Mouse (Mus musculus) Muller cell, postnatal 12 days (primary cell): Measurements from ENCODE around the gene Nrxn3.

Experiments used
- DNase-seq: peaks from one replicate; pipeline ENCODE4 v3.0.0-alpha.2; 2015; ENCODE audit errors: inconsistent ontology term

Nrxn3 gene

DNA sequence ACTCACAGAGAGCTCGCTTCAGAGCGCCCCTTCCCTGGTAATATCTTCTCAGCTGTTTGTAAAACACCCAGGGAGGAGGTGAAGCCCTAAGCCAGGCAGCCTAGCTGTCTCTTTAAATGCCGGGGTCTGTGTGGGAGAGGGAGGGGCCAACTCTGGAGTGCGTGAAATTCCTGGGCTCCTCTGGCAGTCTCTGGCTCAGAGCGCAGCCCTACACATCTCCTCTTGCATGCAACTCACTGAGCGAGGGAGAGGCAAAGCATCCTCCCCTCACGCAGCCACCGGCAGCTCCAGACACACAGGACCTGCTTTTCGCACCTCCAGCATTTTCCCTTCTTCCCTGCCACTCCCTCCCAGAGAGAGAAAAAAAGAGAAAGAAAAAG, at the start of gene Nrxn3:
Nrxn3 (plus strand) TSS at position 186 of the 380 bp plus-strand sequence.
- peak; percentile 82 for DNase-seq

DNA sequence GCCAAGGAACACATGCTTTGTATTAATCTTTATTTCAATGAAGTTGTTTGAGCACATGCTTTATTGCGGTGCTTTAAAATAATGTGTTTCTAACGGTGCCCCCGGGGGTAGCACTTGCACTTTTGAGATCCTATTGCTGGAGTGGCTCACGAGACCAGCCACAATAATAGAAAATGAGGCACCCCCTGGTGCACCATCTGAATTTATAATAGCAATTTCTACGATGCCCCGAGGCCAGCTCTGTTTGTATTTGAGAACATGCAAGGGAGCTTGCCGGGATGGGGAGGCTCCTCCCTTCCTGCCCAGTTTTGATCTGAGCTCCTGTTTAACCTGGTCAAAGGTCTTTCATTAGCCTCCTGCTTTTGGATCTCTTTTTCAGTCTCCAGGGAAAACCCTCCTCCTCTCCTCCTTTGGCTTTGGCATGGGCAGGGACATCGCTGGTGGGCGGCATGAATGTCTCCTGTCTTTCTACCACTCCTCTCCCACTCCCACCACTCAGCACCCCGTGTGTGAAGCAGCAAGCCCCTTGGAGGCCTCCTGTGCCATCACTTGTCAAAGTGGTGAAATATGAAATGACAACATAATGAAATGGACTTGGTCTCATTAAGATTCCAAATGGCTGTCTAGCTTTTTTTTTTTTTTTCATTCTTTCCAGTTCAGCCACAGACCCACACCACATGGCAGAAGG, 18.4 kb upstream of the Nrxn3 start:
- DNase-seq: no peak

DNA sequence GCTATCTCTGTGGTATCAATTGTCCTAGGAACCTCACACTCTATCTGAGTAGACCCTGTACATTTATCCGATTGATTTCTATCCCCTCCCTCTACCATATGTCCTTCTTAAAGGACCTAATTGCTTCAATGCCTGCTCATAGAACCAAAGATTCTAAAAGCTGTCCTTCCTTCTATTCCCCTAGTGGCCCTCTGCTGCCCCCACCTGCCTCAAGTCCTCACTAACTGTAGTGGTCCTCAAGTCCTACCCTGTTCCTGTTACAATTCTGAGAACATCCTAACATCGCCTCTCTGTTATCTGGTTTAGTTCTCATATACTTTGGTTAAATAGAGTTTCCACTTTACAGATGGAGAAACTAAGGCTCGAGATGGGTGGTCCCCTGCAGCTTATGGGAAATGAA, 16.7 kb upstream of the Nrxn3 start:
- no peak for DNase-seq

DNA sequence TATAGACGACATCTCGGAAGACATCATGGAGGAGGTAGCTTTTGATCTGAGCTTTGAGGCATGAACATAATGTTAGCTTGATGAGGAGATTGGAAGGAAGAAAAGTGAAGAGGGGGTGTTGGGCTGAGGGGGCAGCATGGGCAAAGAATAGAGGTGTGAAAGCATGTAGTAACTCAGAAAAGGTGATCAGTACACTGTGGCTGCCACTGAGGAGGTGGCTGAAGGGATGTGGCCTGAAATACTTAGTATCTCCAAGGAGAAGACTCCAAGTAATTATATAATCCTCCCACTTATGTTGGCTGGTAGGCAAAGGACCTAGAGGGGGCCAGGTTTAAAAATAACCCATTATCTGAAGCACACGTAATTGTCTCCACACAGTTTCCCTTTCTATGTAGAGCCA, 14.9 kb upstream of the Nrxn3 start:
- no peak for DNase-seq

DNA sequence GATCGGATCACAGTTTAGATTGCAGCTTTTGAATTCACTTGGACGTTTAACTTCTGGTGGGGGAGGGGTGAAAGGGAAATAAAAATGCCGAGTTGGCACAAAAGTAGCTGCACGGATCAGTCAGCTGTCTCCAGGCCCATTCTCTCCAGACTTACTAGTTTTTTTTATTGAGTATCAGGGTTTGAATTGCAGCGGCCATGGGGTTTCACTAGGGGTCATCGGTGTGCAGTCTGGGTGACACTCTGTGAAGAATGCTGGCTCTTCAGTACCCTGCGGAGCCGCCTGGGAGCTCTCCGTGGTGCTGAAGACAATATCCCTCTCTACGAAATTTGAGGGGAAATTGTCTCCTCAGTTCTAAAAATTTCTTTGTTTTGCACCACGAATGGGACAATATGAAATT, 13.5 kb upstream of the Nrxn3 start:
- DNase-seq: peak; percentile 71

DNA sequence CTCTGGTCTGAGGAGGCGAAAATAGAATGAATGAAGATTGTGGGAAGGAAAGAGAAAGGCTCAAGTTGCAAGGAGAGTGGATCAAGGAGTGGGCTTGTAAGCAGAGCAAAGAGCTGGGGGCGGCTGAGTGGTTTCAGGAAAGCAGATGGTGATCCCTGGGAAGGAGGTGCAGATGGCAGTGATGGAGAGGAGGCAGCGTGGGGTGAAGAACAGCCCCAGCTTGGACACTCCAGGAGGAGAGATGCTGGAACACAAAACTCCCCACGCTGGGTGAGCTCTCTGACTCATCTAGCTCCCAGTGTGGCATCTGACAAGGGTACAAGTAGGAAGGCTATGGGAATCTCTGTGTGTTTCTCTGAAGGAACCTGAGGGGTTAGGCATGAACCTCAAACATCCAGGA, 9.2 kb upstream of the Nrxn3 start:
- DNase-seq: no peak

DNA sequence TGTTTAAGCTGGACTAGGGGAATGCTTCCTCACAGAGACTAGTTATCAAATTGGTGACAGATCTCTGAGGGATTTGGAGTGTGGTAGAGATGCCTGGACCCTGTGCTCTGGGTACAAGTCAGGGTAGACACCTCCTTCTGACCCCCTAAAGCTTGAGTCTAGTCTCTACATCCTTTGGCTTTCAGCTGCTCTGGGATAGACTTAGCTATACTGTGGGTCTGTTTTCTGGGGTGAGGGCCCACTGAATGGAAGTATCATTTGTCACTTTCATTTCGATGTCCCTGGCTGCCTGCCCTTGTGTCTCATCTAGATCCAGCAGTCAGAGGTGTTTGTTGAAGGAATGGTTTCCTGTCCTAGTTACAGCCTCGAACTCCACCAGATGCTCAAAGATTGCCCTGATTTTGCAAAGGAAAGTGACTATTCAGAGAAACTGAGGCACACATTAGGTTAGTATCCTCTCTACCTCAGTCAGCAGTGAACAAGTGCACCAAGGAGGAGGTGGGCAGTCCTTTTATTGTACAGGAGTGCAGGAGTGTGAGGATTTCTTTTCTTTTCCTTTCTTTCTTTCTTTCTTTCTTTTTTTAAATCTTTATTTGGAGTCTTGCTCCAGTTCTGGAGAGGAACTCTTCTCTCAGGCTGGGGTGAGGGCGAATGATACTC, 515 bp upstream of the Nrxn3 start:
- DNase-seq: no peak

DNA sequence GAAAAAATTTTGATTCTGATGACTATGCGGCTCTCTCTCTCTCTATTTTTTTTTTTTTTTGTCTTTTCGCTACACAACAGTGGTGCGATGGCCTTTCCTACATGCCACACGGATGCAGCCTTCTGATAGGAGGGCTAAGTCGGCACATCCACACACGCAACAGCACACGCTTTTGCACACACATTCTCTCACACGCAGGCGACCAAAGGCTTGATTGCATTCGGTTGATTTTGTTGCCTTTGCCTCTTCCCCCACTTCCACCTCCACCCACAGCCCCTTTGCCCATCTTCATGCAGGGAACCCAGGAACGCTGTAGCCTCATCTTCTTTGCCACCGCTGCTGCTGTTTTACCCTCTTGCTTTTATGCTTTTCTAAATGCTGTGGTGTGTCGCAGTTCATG, 3.6 kb downstream of the Nrxn3 start:
- DNase-seq: no peak

DNA sequence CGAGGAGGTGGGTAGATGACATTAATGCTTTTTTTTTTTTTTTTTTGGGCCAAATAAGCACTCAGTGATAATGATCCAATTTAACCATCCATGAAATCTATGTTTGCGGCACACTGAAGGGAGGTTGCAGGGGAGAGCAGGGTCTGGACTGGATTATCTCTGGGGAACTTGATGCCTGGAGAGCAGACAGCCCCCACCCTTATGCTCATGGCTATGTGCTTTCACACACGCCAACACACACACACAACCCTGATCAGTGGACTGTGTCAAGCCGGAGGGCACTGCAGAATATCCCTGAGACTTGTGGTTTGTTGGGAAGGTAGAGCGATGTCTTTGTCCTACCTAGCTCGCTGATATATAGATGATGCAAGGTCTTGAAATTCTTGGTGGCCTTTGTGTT, 4.1 kb downstream of the Nrxn3 start:
- DNase-seq: no peak

DNA sequence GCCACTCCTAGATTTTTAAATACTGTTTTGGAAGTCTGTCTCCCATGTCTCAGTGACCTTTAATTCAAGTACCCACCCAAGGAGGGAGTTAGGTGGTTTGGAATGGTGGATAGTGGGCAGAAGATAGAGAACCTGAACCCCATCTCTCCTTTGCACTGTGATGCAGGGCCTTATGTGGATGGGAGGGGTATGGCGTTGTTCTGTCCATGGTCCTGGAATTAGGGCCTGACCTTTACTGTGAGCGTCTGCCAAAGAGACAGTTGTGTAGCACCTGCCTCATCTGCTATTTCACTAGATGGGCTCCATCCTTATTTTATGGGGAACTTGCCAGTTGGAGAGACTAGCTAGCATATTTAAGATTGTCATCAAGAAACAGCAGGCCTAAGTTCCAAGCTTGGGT, 8.0 kb downstream of the Nrxn3 start:
- DNase-seq: no peak

DNA sequence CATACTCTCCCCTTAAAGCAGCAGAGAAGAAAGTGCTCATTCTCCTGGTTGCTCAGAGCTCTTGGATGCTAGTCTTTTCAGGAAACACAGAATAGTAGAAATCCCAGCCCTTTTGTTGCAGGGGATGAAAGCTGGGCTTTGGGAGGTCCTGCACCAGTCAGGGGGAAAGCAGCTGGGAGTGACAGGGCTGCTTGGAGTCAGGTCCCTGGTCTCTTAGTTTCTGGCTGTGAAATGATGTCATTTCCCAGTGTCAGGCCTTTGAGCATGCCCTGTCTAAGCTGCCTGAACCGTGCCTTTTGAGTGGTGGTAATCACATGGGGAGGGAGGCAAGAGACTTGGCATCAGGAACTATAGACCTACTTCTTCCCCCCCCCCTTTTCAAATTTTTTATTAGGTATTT, 12.4 kb downstream of the Nrxn3 start:
- DNase-seq: no peak

DNA sequence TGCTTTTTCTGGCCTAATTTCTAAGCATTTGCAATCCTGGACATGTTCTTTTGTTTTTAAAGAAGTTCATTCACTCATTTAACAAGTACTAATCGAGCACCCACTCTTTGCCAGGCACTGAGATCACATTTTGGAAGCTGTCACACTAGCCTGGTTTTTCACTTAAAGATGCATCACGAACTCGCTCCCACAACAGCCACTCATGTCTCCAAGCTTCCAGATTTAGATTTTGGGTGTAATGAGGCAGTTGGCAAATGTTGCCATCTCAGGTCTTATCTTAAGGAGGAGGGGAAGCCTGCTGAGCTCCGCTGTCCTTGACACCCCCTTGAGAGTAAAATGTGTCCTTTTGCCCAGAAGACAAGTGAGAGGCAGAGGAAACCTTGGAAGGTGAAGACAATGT, 14.4 kb downstream of the Nrxn3 start:
- no peak for DNase-seq

DNA sequence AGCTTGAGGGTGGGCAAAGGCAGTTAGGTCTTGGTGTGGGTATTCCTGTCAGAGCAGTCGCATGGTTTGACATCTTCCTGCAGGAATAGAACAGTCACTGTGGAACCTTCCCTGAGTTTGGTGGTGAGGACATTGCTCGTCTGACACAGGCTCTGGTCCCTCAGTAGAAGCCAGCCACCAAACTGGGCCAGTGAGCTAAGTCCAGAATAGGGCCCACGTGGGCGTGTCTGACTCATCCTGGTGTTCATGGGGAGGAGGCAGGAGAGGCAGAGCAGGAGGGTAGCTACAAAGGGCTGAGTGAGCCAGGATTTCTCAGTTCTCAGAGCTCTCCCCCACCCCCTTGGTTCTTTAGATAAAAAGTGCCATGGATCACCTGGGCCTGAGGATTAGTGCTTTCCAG, 15.9 kb downstream of the Nrxn3 start:
- peak; percentile 57 for DNase-seq

DNA sequence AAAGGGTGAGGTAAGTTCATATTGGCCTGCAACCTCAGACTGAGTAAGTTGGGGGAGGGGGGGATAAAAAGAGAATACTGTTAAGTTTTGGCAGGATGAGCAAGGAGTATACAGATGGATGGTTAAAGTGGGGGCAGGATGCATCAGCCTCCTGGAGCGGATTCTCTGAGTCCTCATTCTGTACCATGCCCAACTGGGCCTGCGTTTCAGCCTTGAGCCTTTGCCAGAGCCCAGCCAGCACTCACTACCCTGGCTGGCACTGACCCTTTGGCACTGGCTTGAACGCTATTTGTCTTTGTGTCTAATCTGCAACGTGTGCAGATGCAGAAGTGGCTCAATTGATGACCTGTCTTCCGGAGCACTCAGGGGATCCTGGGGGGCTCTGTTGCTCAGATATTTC, 24.1 kb downstream of the Nrxn3 start:
- no peak for DNase-seq

DNA sequence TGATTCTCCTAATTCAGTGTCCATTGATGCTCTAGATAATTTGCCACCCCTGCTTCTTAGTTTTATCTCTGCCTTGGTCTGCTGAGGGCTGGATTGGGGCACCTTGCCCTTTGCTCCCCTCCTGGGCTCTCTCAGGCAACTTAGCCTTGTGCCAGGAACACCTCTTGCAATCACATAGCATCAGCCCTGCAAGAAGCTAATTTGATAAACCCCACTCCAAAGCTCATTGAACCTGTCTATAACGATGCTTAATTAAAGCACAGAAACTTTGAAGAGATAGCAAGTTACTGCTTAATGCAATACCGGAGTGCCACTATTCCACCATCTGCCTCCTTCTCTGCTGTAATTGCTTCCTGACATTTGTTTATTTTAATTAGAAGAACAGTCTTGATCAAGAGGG, 42.1 kb downstream of the Nrxn3 start:
- no peak for DNase-seq

DNA sequence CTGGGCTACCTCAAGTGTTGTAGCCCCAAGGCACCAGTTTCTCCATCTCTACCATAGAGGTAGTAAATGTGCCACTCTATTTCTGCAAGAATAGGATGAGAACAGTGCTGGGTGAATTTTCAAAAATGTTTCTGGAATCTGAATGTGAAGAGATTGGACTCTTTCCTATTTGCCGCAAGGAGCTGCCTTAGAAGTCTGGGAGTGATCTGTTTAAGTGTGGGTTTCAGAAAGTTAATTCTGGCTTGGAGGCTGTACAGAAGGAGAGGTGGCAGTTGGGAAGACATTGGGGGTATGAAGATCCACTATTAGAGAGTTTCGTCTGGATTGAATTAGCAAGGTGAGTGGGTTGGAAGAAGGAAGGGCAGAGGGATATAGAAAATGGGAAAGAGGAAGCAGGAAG, 52.0 kb downstream of the Nrxn3 start:
- DNase-seq: no peak

DNA sequence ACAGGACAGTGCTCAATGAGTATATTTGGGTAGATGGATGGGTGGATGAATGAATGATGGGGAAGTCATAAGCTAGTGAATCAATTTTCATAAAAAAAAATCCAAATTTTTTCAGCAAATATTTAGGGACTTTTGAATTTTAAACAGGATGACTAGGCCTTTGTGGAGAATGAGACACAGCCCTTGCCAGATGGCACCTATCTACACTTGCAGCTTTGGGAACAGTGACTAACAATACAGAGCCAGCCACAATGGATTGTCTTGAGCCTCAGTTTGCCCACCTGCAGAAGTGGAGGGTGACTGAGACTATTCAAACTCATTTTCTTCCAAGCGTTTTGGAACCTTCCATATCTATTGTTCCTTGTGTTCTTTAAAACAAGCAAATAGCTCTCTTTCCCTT, 55.4 kb downstream of the Nrxn3 start:
- DNase-seq: no peak

DNA sequence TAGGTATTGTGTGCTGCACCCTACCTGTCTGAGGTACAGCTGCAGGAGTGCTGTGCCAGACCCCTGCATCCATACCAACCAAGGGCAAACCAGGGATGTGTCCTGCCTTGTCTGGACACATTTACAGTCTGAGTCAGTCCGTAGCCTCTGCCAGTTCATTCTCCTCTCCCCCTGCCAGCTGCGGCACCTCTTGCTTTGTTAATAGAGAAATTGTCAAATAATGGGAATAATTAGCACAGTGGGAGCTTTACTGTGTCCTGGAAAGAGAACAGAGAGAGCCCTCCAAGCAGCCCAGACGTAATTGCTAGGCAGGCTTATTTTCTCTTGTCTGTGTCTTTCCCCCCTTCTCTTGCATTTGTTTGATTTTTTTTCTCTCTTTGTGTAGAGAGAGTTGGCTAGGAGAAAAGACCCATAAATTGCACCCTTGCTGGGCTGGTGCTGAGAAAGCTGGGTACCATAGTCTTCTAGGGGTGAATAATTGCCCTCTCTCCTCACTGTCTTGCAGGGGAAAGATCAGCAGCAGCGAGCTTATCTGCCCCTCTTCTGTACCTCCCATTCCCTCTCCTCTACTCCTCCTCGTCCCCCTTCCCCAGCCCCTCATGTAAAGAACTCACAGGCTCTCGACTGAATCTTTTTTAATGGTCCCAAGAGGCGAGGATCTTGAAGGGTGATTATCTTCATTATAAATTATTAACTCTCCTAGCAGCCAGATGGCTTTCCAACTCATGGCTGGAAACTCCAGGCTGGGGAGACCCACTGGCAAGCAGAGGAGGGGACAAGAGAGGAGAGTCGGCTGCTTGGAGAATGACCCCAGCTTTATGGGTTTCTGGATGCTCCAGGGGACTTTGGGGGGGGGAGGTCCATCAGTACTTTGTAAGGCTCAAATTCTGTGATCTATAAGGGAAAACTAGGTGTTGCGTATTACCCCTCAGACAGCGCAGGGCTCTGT, 61.8 kb downstream of the Nrxn3 start:
- peak; percentile 74 for DNase-seq

DNA sequence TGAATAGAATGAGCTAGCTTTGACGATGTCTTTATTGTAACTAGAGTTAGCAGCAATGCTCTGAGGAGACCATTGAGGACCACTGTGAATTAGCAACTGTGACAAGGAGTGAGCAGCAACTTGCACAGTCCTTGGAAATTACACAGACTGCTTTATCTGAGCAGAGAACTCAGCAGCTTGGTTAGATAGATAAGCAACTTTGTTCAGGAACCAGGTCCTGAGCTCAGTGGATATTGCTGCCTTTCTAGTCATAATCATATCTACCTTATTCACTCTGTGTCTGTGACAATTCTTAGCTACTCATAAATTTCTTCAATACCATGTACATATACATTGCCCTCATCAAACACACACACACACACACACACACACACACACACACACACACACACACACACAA, 70.6 kb downstream of the Nrxn3 start:
- DNase-seq: no peak

DNA sequence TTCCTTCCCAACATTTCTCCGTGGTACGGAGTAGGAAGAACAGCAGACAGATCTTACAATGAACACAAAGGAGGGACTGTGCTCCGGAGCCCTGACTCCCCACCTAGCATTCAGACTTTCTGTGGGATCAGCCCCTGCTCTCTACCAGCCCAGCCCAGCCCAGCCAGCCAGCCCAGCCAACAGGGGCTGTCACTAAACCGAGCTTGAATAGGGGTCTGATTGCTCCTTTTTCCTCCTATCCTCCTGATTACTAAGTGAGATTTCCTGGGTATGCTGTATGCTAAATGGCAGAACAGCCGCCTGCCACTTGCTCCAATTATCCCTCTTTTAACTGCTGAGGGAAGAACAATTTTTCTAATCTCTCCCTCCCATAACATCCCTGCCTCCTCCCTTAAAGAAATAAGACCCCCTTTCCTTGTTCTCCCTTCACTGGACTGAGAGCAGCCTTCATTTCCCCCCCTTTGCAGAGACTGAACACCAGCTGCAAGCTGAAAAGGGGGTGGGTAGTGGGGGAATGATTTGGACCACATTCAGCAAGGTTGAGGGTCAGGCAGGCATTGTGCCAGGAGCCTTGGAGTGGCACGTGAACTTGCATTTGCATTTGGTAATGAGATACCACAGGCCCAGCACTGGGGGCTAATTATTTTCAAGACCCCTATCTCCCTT, 78.4 kb downstream of the Nrxn3 start:
- DNase-seq: no peak

DNA sequence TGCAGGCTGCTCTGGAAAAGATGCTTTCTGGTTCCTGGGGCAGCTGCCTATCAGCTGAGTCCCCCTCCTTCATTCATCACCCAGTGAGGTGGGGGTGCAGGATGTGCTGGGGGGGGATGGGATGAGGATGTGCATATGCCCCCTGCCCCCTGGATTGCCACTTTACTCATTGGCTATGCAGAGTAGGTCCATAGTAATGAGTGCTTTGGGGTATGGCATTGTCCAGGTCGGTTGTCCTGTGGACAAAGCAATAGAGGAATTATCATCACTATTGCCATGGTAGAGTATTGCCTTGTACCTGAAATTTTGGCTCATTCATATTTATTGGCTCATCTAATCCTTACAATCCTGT, 79.0 kb downstream of the Nrxn3 start:
- no peak for DNase-seq

DNA sequence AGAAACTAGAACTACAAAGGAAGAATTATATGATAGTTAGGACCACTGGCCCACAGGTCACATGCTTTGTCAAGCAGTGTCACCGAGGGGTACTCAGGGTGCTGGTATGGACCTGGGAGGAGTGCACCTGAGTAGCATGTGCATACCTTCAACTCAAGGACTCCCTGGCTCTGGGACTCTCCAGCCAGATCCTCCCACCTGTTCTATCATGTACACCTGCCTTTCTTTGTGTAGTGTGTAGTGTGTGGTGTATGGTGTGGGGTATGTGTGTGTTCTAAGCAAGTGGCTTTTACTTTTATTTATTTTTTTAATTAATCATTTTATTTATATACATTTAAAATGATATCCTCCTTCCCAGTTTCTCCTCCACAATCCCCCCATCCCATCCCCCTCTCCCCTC, 86.3 kb downstream of the Nrxn3 start:
- no peak for DNase-seq
